Mouse (Mus musculus) neural tube, embryonic 12.5 days (tissue): ENCODE data around the gene Armc7. TPM values are rescaled to one million over a fixed set of nuclear protein-coding genes. Genes with fewer than 3 reads are reported as not detected.
A peak's percentile ranks its signal among the peaks of the same experiment; 100 is the strongest.
"Not testable (repeated sequence)": the region's sequence is repeated elsewhere in the genome, so short reads cannot be mapped to it uniquely, and the experiment has no call there.

Experiments used
- ATAC-seq: fragments of 200-750 bp; cut with Nextera tagmentation; 2 replicates; pipeline ENCODE4 v1.8.0; 2017; ENCODE audit warnings: low read depth, mild to moderate bottlenecking, moderate TSS enrichment, moderate library complexity; ENCODE audit not compliant: low FRiP score
- H3K27ac ChIP-seq: fragments of 300-500 bp; sonication (generic); 2 replicates; pipeline ENCODE4 v1.5.1; 2016
- H3K27me3 ChIP-seq: fragments of 300-500 bp; sonication (generic); replicated peaks from 2 replicates; pipeline ENCODE4 v1.6.1; 2016; ENCODE audit warnings: mild to moderate bottlenecking
- H3K36me3 ChIP-seq: fragments of 300-500 bp; sonication (generic); 2 replicates; pipeline ENCODE4 v1.6.1; 2016; ENCODE audit warnings: mild to moderate bottlenecking
- H3K4me1 ChIP-seq: fragments of 300-500 bp; sonication (generic); 2 replicates; pipeline ENCODE4 v1.6.1; 2016
- H3K4me2 ChIP-seq: fragments of 300-500 bp; sonication (generic); replicated peaks from 2 replicates; pipeline ENCODE4 v1.6.1; 2016; ENCODE audit warnings: mild to moderate bottlenecking
- H3K4me3 ChIP-seq: fragments of 300-500 bp; sonication (generic); 2 replicates; pipeline ENCODE4 v1.5.1; 2016
- H3K9ac ChIP-seq: fragments of 300-500 bp; sonication (generic); 2 replicates; pipeline ENCODE4 v1.6.1; 2016; ENCODE audit warnings: mild to moderate bottlenecking
- H3K9me3 ChIP-seq: fragments of 300-500 bp; sonication (generic); 2 replicates; pipeline ENCODE4 v1.6.1; 2016; ENCODE audit warnings: mild to moderate bottlenecking
- WGBS: fragments of 180-500 bp; shearing (Covaris S2); methylation state at CpG from one replicate; pipeline ENCODE4 v1.1.7; 2016; 5-methylcytosine and 5-hydroxymethylcytosine counted together
- polyA plus RNA-seq: library from polyadenylated mRNA; unstranded; fragments of >200 nt; fragmentation: Nextera tagmentation; extraction: Ambion mirVana; gene quantifications from 2 replicates; pipeline ENCODE4 v1.2.1, GENCODE M21; 2016

Armc7 gene
- polyA plus RNA-seq, 1 experiment from 2014 or later: 12.9 TPM

GRCm38 (mm10) chr11:115460976-115461375, 14.5 kb upstream of the Armc7 start:
- H3K27ac ChIP-seq: no peak overlapping the region
- H3K9ac ChIP-seq: no peak overlapping the region
- ATAC-seq: no peak
- 21% methylated on average over 8 of the region's 8 CpGs for WGBS
- no peaks in the 10 kb centered on the region for H3K27me3 ChIP-seq
- H3K4me3 ChIP-seq: no peak overlapping the region
- H3K4me2 ChIP-seq: no peak overlapping the region
- H3K36me3 ChIP-seq: no peaks in the 10 kb centered on the region
- 0 out of 2 replicates have a peak, but pooled peaks cover 7% of the 10 kb centered on the region for H3K4me1 ChIP-seq
- no peaks in the 10 kb centered on the region for H3K9me3 ChIP-seq

DNA sequence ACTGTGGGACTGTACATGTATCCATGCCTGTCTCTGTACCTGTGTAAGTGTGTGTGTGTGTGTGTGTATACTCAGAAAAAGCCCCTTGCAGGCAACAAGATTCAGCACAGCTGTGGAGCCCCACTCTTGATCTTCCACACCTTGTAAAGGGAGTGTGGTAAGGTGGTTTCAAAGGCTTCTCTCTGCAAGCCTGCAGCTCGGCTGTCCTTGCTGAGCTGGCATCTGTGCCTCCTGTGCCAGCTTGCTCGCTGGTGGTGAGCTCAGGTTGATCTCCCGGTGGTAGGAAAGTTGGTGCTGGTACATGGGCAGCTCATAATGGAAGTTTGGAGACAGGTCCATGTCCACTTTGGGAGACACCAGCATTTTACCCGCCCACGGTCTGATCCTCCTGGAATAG, 13.6 kb upstream of the Armc7 start:
- Histone ChIP-seq H3K36me3 (no peaks in the 10 kb centered on the region), H3K4me1 (0 out of 2 replicates have a peak, but pooled peaks cover 7% of the 10 kb centered on the region), H3K9ac (no peak overlapping the region), H3K4me3 (no peak overlapping the region), H3K27ac (no peak overlapping the region), H3K27me3 (no peaks in the 10 kb centered on the region), H3K9me3 (no peaks in the 10 kb centered on the region), H3K4me2 (no peak overlapping the region)
- WGBS: 73% methylated on average over 5 of the region's 5 CpGs
- ATAC-seq: no peak

- WGBS: 79% methylated on average over 16 of the region's 16 CpGs
- H3K9ac ChIP-seq: no peak within 1 kb of the TSS
- ATAC-seq: no peak
Measured at GRCm38 (mm10) chr11:115462243-115462891, 13.1 kb upstream of the Armc7 start, which contains the start of gene Slc16a5. TSS of gene Slc16a5 (plus strand) at chr11:115462474.

GRCm38 (mm10) chr11:115463397-115463796, 12.1 kb upstream of the Armc7 start:
- H3K36me3 ChIP-seq: no peaks in the 10 kb centered on the region
- no peak for ATAC-seq
- H3K9ac ChIP-seq: no peak overlapping the region
- H3K27ac ChIP-seq: no peak overlapping the region
- H3K9me3 ChIP-seq: no peaks in the 10 kb centered on the region
- H3K27me3 ChIP-seq: no peaks in the 10 kb centered on the region
- WGBS: 72% methylated on average over 11 of the region's 11 CpGs
- H3K4me1 ChIP-seq: peaks cover 8% of the 10 kb centered on the region; the same call in 1 of the 2 replicates
- H3K4me2 ChIP-seq: no peak overlapping the region
- no peak overlapping the region for H3K4me3 ChIP-seq

More at GRCm38 (mm10) chr11:115462243-115462891, 13.1 kb upstream of the Armc7 start, which contains the start of gene Slc16a5:
- no peak within 1 kb of the TSS for H3K27ac ChIP-seq
- peaks cover 7% of the 10 kb centered on the region; the same call in 1 of the 2 replicates for H3K4me1 ChIP-seq
- H3K36me3 ChIP-seq: no peaks in the 10 kb centered on the region
- H3K27me3 ChIP-seq: no peaks in the 10 kb centered on the region
- no peak within 1 kb of the TSS for H3K4me3 ChIP-seq
- no peak within 1 kb of the TSS for H3K4me2 ChIP-seq
- H3K9me3 ChIP-seq: no peaks in the 10 kb centered on the region

GRCm38 (mm10) chr11:115464851-115465250, 10.6 kb upstream of the Armc7 start:
- Histone ChIP-seq H3K4me1 (peaks cover 8% of the 10 kb centered on the region; the same call in 1 of the 2 replicates), H3K27ac (no peak overlapping the region), H3K9me3 (no peaks in the 10 kb centered on the region), H3K4me3 (no peak overlapping the region), H3K9ac (no peak overlapping the region), H3K36me3 (no peaks in the 10 kb centered on the region), H3K27me3 (no peaks in the 10 kb centered on the region), H3K4me2 (no peak overlapping the region)
- 88% methylated on average over 8 of the region's 8 CpGs for WGBS
- ATAC-seq: no peak

DNA sequence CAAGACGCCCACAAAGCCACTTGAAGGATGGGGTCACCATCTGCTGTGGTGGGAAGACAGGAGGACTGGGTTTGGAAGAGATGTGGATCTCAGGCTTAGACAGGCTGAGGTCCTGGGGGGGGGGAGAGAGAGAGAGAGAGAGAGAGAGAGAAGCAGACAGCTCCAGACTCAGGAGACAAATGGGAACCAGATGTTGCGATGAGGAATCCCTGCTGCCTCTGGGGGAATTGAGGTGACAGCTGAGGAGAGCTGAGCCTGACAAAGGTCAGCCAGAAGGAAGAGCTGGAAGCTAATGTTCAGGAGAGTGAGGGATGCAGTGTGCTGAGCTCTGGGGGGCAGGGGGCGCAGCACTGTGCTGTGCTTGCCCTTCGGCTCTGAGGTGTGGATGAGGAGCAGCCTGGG, 8.2 kb upstream of the Armc7 start:
- Histone ChIP-seq H3K9me3 (no peaks in the 10 kb centered on the region), H3K4me1 (peaks cover 8% of the 10 kb centered on the region; the same call in 1 of the 2 replicates), H3K4me3 (no peak overlapping the region), H3K4me2 (no peak overlapping the region), H3K9ac (no peak overlapping the region), H3K27me3 (no peaks in the 10 kb centered on the region), H3K36me3 (no peaks in the 10 kb centered on the region), H3K27ac (no peak overlapping the region)
- ATAC-seq: no peak
- 42% methylated on average over 4 of the region's 4 CpGs for WGBS

DNA sequence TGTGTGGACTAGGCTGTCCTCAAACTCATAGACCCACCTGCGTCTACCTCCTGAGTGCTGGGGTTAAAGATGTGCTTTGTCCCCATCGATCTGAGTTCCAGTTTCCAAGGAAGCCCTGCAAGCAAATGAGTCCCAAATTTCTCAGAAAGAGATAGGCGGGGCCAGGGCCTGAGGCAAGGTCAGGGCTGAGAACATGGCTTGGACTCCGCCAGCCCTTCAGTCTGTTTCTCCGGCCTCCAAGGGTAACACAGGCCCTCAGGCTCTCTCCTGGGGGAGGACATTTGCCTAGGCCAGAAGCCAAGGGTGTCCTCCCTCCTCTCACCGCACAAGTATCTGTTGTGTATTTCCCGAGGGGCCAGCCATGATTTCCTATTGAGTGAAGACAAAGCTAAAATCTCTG, 3.3 kb upstream of the Armc7 start:
- Histone ChIP-seq H3K36me3 (no peaks in the 10 kb centered on the region), H3K9ac (no peak overlapping the region), H3K27me3 (no peaks in the 10 kb centered on the region), H3K4me1 (peaks cover 30% of the 10 kb centered on the region), H3K9me3 (no peaks in the 10 kb centered on the region), H3K4me2 (no peak overlapping the region), H3K27ac (no peak overlapping the region), H3K4me3 (no peak overlapping the region)
- ATAC-seq: no peak
- WGBS: 88% methylated on average over 7 of the region's 7 CpGs

DNA sequence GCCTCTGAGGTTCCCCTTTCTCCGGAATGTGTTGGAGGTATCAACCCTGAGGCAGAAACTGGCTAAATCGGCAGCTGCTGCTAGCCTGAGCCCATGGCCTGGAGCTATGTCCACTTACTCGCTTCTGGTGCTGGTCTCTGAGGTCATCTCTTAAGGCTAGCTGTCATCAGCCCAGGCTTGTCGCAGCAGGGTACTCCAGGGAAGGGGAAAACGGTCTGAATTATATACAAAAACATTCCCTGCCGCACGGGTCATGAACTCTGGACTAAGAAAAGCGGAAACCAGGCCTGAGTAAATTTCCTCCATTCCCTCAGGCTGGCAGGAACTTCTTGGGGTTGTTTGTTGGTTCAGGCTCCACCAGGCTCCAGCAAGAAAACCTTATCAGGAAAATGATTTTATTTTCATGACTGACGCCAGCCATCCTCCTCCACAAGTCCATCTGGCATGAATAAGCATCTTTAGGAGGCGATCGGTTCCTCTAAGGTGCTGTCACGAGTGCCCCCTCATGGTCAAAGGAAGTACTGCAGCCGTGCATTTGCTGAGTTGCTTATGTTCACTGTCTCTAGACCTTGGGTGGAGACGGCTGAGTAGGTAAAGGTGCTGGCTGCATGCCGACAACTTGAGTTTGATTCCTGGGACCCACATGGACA, 1.7 kb upstream of the Armc7 start:
- Histone ChIP-seq H3K27me3 (no peaks in the 10 kb centered on the region), H3K9ac (no peak overlapping the region), H3K27ac (no peak overlapping the region), H3K4me2 (peak overlapping the region; percentile 3; the same call in 1 of the 2 replicates), H3K4me1 (peaks cover 24% of the 10 kb centered on the region), H3K36me3 (no peaks in the 10 kb centered on the region), H3K9me3 (no peaks in the 10 kb centered on the region), H3K4me3 (no peak overlapping the region)
- WGBS: 23% methylated on average over 15 of the region's 15 CpGs
- no peak for ATAC-seq

DNA sequence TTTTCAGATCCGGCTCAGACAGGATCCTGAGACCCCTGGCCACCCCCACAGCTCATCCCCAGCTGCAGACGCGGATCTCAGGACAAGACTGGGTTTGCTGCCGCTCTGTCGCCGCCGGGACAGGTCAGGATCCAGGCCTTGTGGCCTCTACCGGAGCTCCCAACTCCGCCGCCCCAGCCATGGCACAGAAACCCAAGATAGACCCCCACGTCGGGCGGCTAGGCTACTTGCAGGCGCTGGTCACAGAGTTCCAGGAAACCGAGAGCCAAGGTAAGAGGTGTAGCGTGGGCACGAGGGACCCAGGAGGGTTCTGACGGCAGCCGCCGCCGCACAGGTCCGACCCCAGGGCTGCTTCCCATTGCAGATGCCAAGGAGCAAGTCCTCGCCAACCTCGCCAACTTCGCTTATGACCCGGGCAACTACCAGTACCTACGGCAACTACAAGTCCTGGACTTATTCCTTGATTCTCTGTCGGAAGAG, 331 bp downstream of the Armc7 start:
- no peak for ATAC-seq
- 6% methylated on average over 28 of the region's 28 CpGs for WGBS
- peaks cover 24% of the 10 kb centered on the region for H3K4me1 ChIP-seq
- H3K9me3 ChIP-seq: no peaks in the 10 kb centered on the region
- H3K9ac ChIP-seq: peak overlapping the region; percentile 79
- H3K4me2 ChIP-seq: peak overlapping the region; percentile 98
- no peak overlapping the region for H3K27ac ChIP-seq
- no peaks in the 10 kb centered on the region for H3K27me3 ChIP-seq
- peak overlapping the region; percentile 82 for H3K4me3 ChIP-seq
- no peaks in the 10 kb centered on the region for H3K36me3 ChIP-seq

DNA sequence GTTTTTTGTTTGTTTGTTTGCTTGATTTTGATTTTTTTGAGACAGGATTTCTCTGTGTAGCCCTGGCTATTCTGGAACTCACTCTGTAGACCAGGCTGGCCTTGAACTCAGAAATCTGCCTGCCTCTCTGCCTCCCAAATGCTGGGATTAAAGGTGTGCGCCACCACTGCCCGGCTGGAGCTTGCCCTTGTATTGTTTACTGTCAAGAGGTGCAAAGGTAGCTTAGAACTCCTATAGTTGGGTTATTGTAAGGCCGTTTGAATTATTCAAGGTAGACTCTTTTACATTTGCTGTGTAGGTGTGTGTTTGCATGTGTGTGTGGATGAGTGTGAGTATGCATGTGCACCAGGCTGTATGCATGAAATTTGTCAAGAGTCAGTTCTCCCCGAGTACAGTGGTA, 1.2 kb downstream of the Armc7 start:
- not testable (repeated sequence) for H3K9me3 ChIP-seq, H3K9ac ChIP-seq, H3K4me3 ChIP-seq, H3K36me3 ChIP-seq, H3K27ac ChIP-seq, ATAC-seq, H3K27me3 ChIP-seq
- WGBS: 86% methylated on average over 4 of the region's 4 CpGs
- H3K4me2 ChIP-seq: peak overlapping the region; percentile 98
- peaks cover 24% of the 10 kb centered on the region for H3K4me1 ChIP-seq

DNA sequence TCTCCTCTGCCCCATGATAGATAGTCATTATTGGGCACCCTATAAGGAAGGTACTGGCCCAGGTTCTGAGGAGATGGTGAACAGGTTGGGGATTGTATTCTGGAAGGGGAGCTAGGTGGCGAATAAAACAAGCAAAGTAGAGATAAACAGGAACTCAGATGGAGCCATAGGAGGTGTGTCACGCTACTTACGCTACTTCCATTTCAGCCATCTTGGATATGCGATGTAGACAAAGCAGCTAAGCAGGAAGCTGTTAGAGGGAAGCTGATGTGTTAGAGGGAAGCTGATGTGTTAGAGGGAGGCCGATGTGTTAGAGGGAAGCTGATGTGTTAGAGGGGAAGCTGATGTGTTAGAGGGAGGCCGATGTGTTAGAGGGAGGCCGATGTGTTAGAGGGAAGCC, 1.9 kb downstream of the Armc7 start:
- not testable (repeated sequence) for H3K4me3 ChIP-seq, H3K9me3 ChIP-seq, ATAC-seq, H3K27me3 ChIP-seq, H3K27ac ChIP-seq, H3K36me3 ChIP-seq, H3K9ac ChIP-seq, H3K4me2 ChIP-seq
- WGBS: 86% methylated on average over 7 of the region's 7 CpGs
- peaks cover 24% of the 10 kb centered on the region for H3K4me1 ChIP-seq

- Histone ChIP-seq H3K27ac (no peak overlapping the region), H3K9me3 (no peaks in the 10 kb centered on the region), H3K4me3 (no peak overlapping the region), H3K36me3 (no peaks in the 10 kb centered on the region), H3K4me2 (no peak overlapping the region), H3K27me3 (no peaks in the 10 kb centered on the region), H3K4me1 (peaks cover 21% of the 10 kb centered on the region), H3K9ac (no peak overlapping the region)
- 88% methylated on average over 9 of the region's 9 CpGs for WGBS
- ATAC-seq: no peak
Measured at GRCm38 (mm10) chr11:115478296-115478938, 3.0 kb downstream of the Armc7 start.
